In genomic region chr5:121009811-121010569, GRCm38 (mm10) we compare ENCODE assay signal across 11 mouse cellular contexts. TPM values are rescaled to one million over a fixed set of nuclear protein-coding genes. Genes with fewer than 3 reads are reported as not detected.
DNase-seq lines count a peak whose midpoint lies in the region; ATAC-seq lines count a peak whose summit lies in the region.
"Had no signal": no experiment of that assay in that cellular context is flagged by ENCODE, and none has a peak within 500 bp of the region (broad histone marks: within the 10 kb centered on the region; RNA-seq: fewer than 3 reads in every experiment).

Gene Rph3a, minus strand, starts transcription at chr5:121010092.

- H3K27me3 ChIP-seq in forebrain, embryonic 12.5 days: peaks cover 37% of the 10 kb centered on the region
- H3K27me3 ChIP-seq in midbrain, embryonic 16.5 days (ENCODE audit: control insufficient read depth, insufficient read depth, low read depth, low read length): no peaks in the 10 kb centered on the region

- peak within 1 kb of the TSS; percentile 32 for H3K4me3 ChIP-seq in forebrain, embryonic 12.5 days (replicated peaks)
- H3K4me3 ChIP-seq in midbrain, embryonic 16.5 days (ENCODE audit: low read depth, low read length): peak within 1 kb of the TSS; percentile 41
- H3K4me3 ChIP-seq: limb, embryonic 13.5 days had no signal

- peak within 1 kb of the TSS; percentile 55 for H3K4me2 ChIP-seq in forebrain, embryonic 12.5 days
- H3K4me2 ChIP-seq in midbrain, embryonic 16.5 days (ENCODE audit: low read length): peak within 1 kb of the TSS; percentile 62
- H3K4me2 ChIP-seq: limb, embryonic 13.5 days had no signal

- 0 out of 2 replicates have a peak within 1 kb of the TSS, but pooled peaks have one; percentile 1 for H3K27ac ChIP-seq in forebrain, embryonic 12.5 days
- peak within 1 kb of the TSS; percentile 72 for H3K27ac ChIP-seq in midbrain, embryonic 16.5 days (ENCODE audit: low read length)
- H3K27ac ChIP-seq: limb, embryonic 13.5 days had no signal

- peak in 1 of 2 experiments; percentile 53 for DNase-seq in layer of hippocampus, adult 18-20 months (ENCODE audit: low spot score in 2 of 2)
- DNase-seq in layer of hippocampus, adult 11-12 months (ENCODE audit: low spot score): no peak
- DNase-seq in layer of hippocampus, postnatal 10 days (ENCODE audit: low spot score in 2 of 2): peak in 1 of 2 experiments; percentile 32
- DNase-seq in heart, adult 11 months: no peak
- DNase-seq in lung, postnatal 10 days: no peak
- no peak for DNase-seq in cerebellum, postnatal 36 days

- ATAC-seq in forebrain, embryonic 12.5 days (ENCODE audit: low FRiP score): no peak
- no peak for ATAC-seq in midbrain, embryonic 16.5 days
- ATAC-seq: intestine, embryonic 16.5 days had no signal

- H3K9ac ChIP-seq in forebrain, embryonic 12.5 days: peak within 1 kb of the TSS; percentile 36
- H3K9ac ChIP-seq in midbrain, embryonic 16.5 days (ENCODE audit: low read depth, low read length): peak within 1 kb of the TSS; percentile 52
- H3K9ac ChIP-seq: limb, embryonic 13.5 days had no signal

- 65% methylated on average over 12 of the region's 12 CpGs for WGBS in forebrain, embryonic 12.5 days
- WGBS in midbrain, embryonic 16.5 days: 50% methylated on average over 12 of the region's 12 CpGs

- H3K4me1 ChIP-seq in forebrain, embryonic 12.5 days: peaks cover 15% of the 10 kb centered on the region
- peaks cover 21% of the 10 kb centered on the region for H3K4me1 ChIP-seq in midbrain, embryonic 16.5 days (ENCODE audit: control insufficient read depth, insufficient read depth, low read length)
- H3K4me1 ChIP-seq: limb, embryonic 13.5 days had no signal

- no peaks in the 10 kb centered on the region for H3K36me3 ChIP-seq in forebrain, embryonic 12.5 days (replicated peaks)
- H3K36me3 ChIP-seq in midbrain, embryonic 16.5 days (ENCODE audit: control insufficient read depth, insufficient read depth, low read length): no peaks in the 10 kb centered on the region
- H3K36me3 ChIP-seq: limb, embryonic 13.5 days had no signal

- no peaks in the 10 kb centered on the region for H3K9me3 ChIP-seq in forebrain, embryonic 12.5 days
- H3K9me3 ChIP-seq in midbrain, embryonic 16.5 days (replicated peaks; ENCODE audit: control insufficient read depth, low read length, poor library complexity, severe bottlenecking): no peaks in the 10 kb centered on the region
- H3K9me3 ChIP-seq: limb, embryonic 13.5 days had no signal

RNA-seq across cellular contexts. Expression of gene Rph3a, which starts in this region (rescaled TPM):
- total RNA-seq in layer of hippocampus, adult 18-20 months (2021): 100 to 1,000 TPM; 217 to 224 TPM
- 4.6 and 5.1 TPM in 2 replicates for polyA plus RNA-seq in forebrain, embryonic 12.5 days (2016; fragmentation: Nextera tagmentation; extraction: Ambion mirVana)
- 100 to 1,000 TPM; 139 to 148 TPM for total RNA-seq in layer of hippocampus, postnatal 10 days (2021)
- 27.4 and 30.2 TPM in 2 replicates for polyA plus RNA-seq in midbrain, embryonic 16.5 days (2015; fragmentation: Nextera tagmentation; extraction: Ambion mirVana)
- total RNA-seq: granulocyte monocyte progenitor cell, adult 5-6 weeks had no signal
